Mouse (Mus musculus) erythroblast, embryonic 14.5 days (primary cell): ENCODE data around the gene Hydin. TPM values are rescaled to one million over a fixed set of nuclear protein-coding genes. Genes with fewer than 3 reads are reported as not detected.
A peak's percentile ranks its signal among the peaks of the same experiment; 100 is the strongest.

Experiments
- H3K27me3 ChIP-seq: 2 replicates; pipeline ENCODE4 v1.6.1; 2012; ENCODE audit warnings: inconsistent platforms; ENCODE audit not compliant: control insufficient read depth
- H3K36me3 ChIP-seq: 2 replicates; pipeline ENCODE4 v1.6.1; 2012; ENCODE audit warnings: mild to moderate bottlenecking, inconsistent platforms; ENCODE audit not compliant: control insufficient read depth
- H3K4me1 ChIP-seq: 2 replicates; pipeline ENCODE4 v1.6.1; 2012; ENCODE audit warnings: inconsistent platforms; ENCODE audit not compliant: control insufficient read depth
- H3K4me3 ChIP-seq: replicated peaks from 2 replicates; pipeline ENCODE3; 2012; ENCODE audit warnings: moderate library complexity, mild to moderate bottlenecking, inconsistent platforms
- H3K9me3 ChIP-seq: 2 replicates; pipeline ENCODE4 v1.6.1; 2012; ENCODE audit warnings: low read length, inconsistent platforms, mixed read lengths; ENCODE audit not compliant: control insufficient read depth
- GATA1 ChIP-seq: IDR thresholded peaks from 2 replicates; pipeline ENCODE4 v1.6.1; 2012; ENCODE audit warnings: low read length, inconsistent platforms, mixed read lengths
- TAL1 ChIP-seq: IDR thresholded peaks from 3 replicates; pipeline ENCODE4 v1.6.1; 2012; ENCODE audit warnings: low read length, inconsistent platforms, mixed read lengths
- polyA plus RNA-seq: library from polyadenylated mRNA; stranded (reverse); fragments of >175 nt; gene quantifications from 2 replicates; pipeline ENCODE4 v1.2.3, GENCODE M21; 2012

Hydin gene
- under 0.01 TPM in 1 of 2 replicates, not detected in the other for polyA plus RNA-seq

- TF ChIP-seq TAL1: no peak
- no peak for TF ChIP-seq GATA1
- 0 out of 2 replicates have a peak, but pooled peaks cover 2% of the 10 kb centered on the region for H3K27me3 ChIP-seq
- no peaks in the 10 kb centered on the region for H3K4me1 ChIP-seq
- no peaks in the 10 kb centered on the region for H3K36me3 ChIP-seq
- no peaks in the 10 kb centered on the region for H3K9me3 ChIP-seq
- no peak within 1 kb of the TSS for H3K4me3 ChIP-seq
Observed at GRCm38 (mm10) chr8:110266741-110267140, at the start of gene Hydin. Gene Hydin (plus strand): TSS chr8:110266977.

GRCm38 (mm10) chr8:110217198-110217597, 49.6 kb upstream of the Hydin start:
- Histone ChIP-seq H3K4me3 (peak overlapping the region; percentile 76), H3K9me3 (peaks cover 14% of the 10 kb centered on the region), H3K27me3 (peaks cover 4% of the 10 kb centered on the region), H3K4me1 (peaks cover 18% of the 10 kb centered on the region), H3K36me3 (peaks cover 16% of the 10 kb centered on the region)
- TF ChIP-seq TAL1: no peak
- TF ChIP-seq GATA1: no peak

GRCm38 (mm10) chr8:110217681-110218131, 49.1 kb upstream of the Hydin start:
- H3K36me3 ChIP-seq: peaks cover 21% of the 10 kb centered on the region
- H3K9me3 ChIP-seq: peaks cover 18% of the 10 kb centered on the region
- peaks cover 4% of the 10 kb centered on the region for H3K27me3 ChIP-seq
- no peak for TF ChIP-seq TAL1
- no peak for TF ChIP-seq GATA1
- H3K4me3 ChIP-seq: peak overlapping the region; percentile 76
- peaks cover 18% of the 10 kb centered on the region for H3K4me1 ChIP-seq

GRCm38 (mm10) chr8:110218511-110218910, 48.3 kb upstream of the Hydin start:
- H3K4me1 ChIP-seq: peaks cover 18% of the 10 kb centered on the region
- H3K36me3 ChIP-seq: peaks cover 29% of the 10 kb centered on the region
- peaks cover 22% of the 10 kb centered on the region for H3K9me3 ChIP-seq
- peak overlapping the region; percentile 76 for H3K4me3 ChIP-seq
- peaks cover 4% of the 10 kb centered on the region for H3K27me3 ChIP-seq
- TF ChIP-seq TAL1 (no peak), GATA1 (no peak)

- H3K4me1 ChIP-seq: peaks cover 18% of the 10 kb centered on the region
- no peak for TF ChIP-seq TAL1
- TF ChIP-seq GATA1: no peak
- peaks cover 30% of the 10 kb centered on the region for H3K36me3 ChIP-seq
- peaks cover 22% of the 10 kb centered on the region for H3K9me3 ChIP-seq
- no peak overlapping the region for H3K4me3 ChIP-seq
- no peaks in the 10 kb centered on the region for H3K27me3 ChIP-seq
Observed at GRCm38 (mm10) chr8:110220936-110221335, 45.8 kb upstream of the Hydin start.

GRCm38 (mm10) chr8:110230803-110231202, 36.0 kb upstream of the Hydin start:
- Histone ChIP-seq H3K9me3 (no peaks in the 10 kb centered on the region; the same call in 1 of the 2 replicates), H3K36me3 (no peaks in the 10 kb centered on the region), H3K27me3 (no peaks in the 10 kb centered on the region), H3K4me3 (no peak overlapping the region), H3K4me1 (no peaks in the 10 kb centered on the region)
- no peak for TF ChIP-seq TAL1
- no peak for TF ChIP-seq GATA1

- Histone ChIP-seq H3K36me3 (no peaks in the 10 kb centered on the region), H3K9me3 (no peaks in the 10 kb centered on the region), H3K4me3 (no peak overlapping the region), H3K4me1 (no peaks in the 10 kb centered on the region), H3K27me3 (no peaks in the 10 kb centered on the region)
- TF ChIP-seq TAL1: no peak
- TF ChIP-seq GATA1: no peak
Observed at GRCm38 (mm10) chr8:110242278-110243177, 24.2 kb upstream of the Hydin start.

- no peaks in the 10 kb centered on the region for H3K27me3 ChIP-seq
- no peaks in the 10 kb centered on the region for H3K4me1 ChIP-seq
- TF ChIP-seq GATA1 (no peak), TAL1 (no peak)
- no peaks in the 10 kb centered on the region for H3K36me3 ChIP-seq
- no peaks in the 10 kb centered on the region for H3K9me3 ChIP-seq
- no peak overlapping the region for H3K4me3 ChIP-seq
Observed at GRCm38 (mm10) chr8:110244566-110244965, 22.2 kb upstream of the Hydin start.

- no peaks in the 10 kb centered on the region for H3K4me1 ChIP-seq
- H3K9me3 ChIP-seq: no peaks in the 10 kb centered on the region
- H3K27me3 ChIP-seq: no peaks in the 10 kb centered on the region
- H3K36me3 ChIP-seq: no peaks in the 10 kb centered on the region
- H3K4me3 ChIP-seq: no peak overlapping the region
- no peak for TF ChIP-seq GATA1
- TF ChIP-seq TAL1: no peak
Observed at GRCm38 (mm10) chr8:110247238-110247637, 19.5 kb upstream of the Hydin start.
